Mouse (Mus musculus) heart, embryonic 14.5 days (tissue): Measurements from ENCODE around the gene Myo15. TPM values are rescaled to one million over a fixed set of nuclear protein-coding genes. Genes with fewer than 3 reads are reported as not detected.

ENCODE experiments used
- ATAC-seq: fragments of 200-750 bp; cut with Nextera tagmentation; 2 replicates; pipeline ENCODE4 v1.8.0; 2017; ENCODE audit warnings: low read depth, moderate TSS enrichment; ENCODE audit not compliant: insufficient number of reproducible peaks, insufficient read depth, low FRiP score
- H3K27ac ChIP-seq, 2 experiments: fragments of 200-500 bp in 1 of 2; fragments of 300-500 bp in 1 of 2; sonication (generic) in 1 of 2; replicated peaks in 1 of 2; 2 replicates each; pipeline ENCODE4 v1.5.1; 2012 to 2014; ENCODE audit warnings: low read depth in 2 of 2, low read length in 2 of 2, control low read depth in 1 of 2, mild to moderate bottlenecking in 1 of 2, mixed read lengths in 1 of 2; ENCODE audit not compliant: control insufficient read depth in 1 of 2, insufficient read depth in 1 of 2
- H3K27me3 ChIP-seq: fragments of 300-500 bp; sonication (generic); 2 replicates; pipeline ENCODE4 v1.6.1; 2014; ENCODE audit warnings: mild to moderate bottlenecking, low read length, control low read depth; ENCODE audit not compliant: control insufficient read depth, insufficient read depth
- H3K36me3 ChIP-seq: fragments of 300-500 bp; sonication (generic); 2 replicates; pipeline ENCODE4 v1.6.1; 2014; ENCODE audit warnings: mild to moderate bottlenecking, control low read depth, low read length, mixed read lengths; ENCODE audit not compliant: control insufficient read depth, insufficient read depth
- H3K4me1 ChIP-seq, 2 experiments: fragments of 200-500 bp in 1 of 2; fragments of 300-500 bp in 1 of 2; sonication (generic) in 1 of 2; 2 replicates each; pipeline ENCODE4 v1.6.1; 2012 to 2014; ENCODE audit warnings: low read length in 2 of 2, control low read depth in 1 of 2, mixed read lengths in 1 of 2; ENCODE audit not compliant: control insufficient read depth in 2 of 2, insufficient read depth in 2 of 2
- H3K4me2 ChIP-seq: fragments of 300-500 bp; sonication (generic); 2 replicates; pipeline ENCODE4 v1.6.1; 2014; ENCODE audit warnings: mild to moderate bottlenecking, low read length
- H3K4me3 ChIP-seq, 2 experiments: fragments of 200-500 bp in 1 of 2; fragments of 300-500 bp in 1 of 2; sonication (generic) in 1 of 2; 2 replicates each; pipeline ENCODE4 v1.5.1; 2012 to 2014; ENCODE audit warnings: low read length in 2 of 2, mild to moderate bottlenecking in 2 of 2, control low read depth in 1 of 2, low read depth in 1 of 2, moderate library complexity in 1 of 2; ENCODE audit not compliant: control insufficient read depth in 1 of 2, insufficient read depth in 1 of 2
- H3K9ac ChIP-seq: fragments of 300-500 bp; sonication (generic); 2 replicates; pipeline ENCODE4 v1.6.1; 2014; ENCODE audit warnings: mild to moderate bottlenecking, low read length
- H3K9me3 ChIP-seq: fragments of 300-500 bp; sonication (generic); 2 replicates; pipeline ENCODE4 v1.6.1; 2016; ENCODE audit warnings: low read length, control low read depth; ENCODE audit not compliant: control insufficient read depth
- WGBS: fragments of 180-500 bp; shearing (Covaris S2); extraction: QIAGEN DNeasy Blood & Tissue Kit; methylation state at CpG from one replicate; pipeline ENCODE4 v1.1.7; 2014; 5-methylcytosine and 5-hydroxymethylcytosine counted together
- polyA plus RNA-seq: library from polyadenylated mRNA; unstranded; fragments of >200 nt; fragmentation: Nextera tagmentation; extraction: Ambion mirVana; gene quantifications from 2 replicates; pipeline ENCODE4 v1.2.1, GENCODE M21; 2014

The Myo15 gene
- polyA plus RNA-seq, 1 experiment from 2014 or later = 0.01 TPM

DNA sequence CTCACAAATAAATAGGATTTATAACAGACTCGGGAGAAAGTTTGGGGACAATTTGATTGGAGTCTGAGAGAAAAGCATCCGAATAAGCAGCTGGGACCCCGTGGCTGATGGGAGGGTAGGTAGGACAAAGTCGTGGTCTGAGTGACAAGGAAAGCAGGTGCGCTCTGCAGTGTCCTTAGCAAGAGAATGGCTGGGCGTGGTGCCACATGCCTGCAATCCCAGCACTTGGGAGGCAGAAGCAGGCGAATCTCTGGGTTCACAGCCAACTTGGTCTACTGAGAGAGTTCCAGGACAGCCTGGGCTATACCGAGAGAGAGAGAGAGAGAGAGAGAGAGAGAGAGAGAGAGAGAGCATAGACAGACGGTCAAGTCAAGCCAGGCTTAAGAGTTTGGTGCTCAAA, 1.6 kb downstream of the Myo15 start:
- 79% methylated on average over 9 of the region's 9 CpGs for WGBS
- Histone ChIP-seq H3K36me3 (peaks cover 45% of the 10 kb centered on the region), H3K27me3 (no peaks in the 10 kb centered on the region), H3K27ac (no peak overlapping the region), H3K4me1 (peaks cover 3 to 5% of the 10 kb centered on the region in 2 experiments; a peak in 3 of 4 replicates), H3K4me2 (no peak overlapping the region), H3K4me3 (no peak overlapping the region), H3K9me3 (no peaks in the 10 kb centered on the region), H3K9ac (no peak overlapping the region)
- ATAC-seq = no peak

DNA sequence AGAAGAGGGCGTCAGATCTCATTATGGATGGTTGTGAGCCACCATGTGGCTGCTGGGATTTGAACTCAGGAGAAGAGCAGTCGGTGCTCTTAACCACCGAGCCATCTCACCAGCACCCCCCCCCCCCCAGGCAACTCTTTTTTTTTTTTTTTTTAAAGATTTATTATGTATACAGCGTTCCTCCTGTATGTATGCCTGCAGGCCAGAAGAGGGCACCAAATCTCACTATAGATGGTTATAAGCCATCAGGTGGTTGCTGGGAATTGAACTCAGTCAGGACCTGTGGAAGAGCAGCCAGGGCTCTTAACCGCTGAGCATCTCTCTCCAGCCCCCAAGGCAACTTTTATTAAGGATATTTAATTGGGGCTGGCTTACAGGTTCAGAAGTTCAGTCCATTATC, 5.4 kb downstream of the Myo15 start:
- Histone ChIP-seq H3K9me3 (no peaks in the 10 kb centered on the region), H3K36me3 (peaks cover 9% of the 10 kb centered on the region), H3K27ac (no peak overlapping the region), H3K4me3 (no peak overlapping the region), H3K27me3 (no peaks in the 10 kb centered on the region), H3K9ac (no peak overlapping the region), H3K4me2 (no peak overlapping the region), H3K4me1 (peaks cover 10% of the 10 kb centered on the region in 2 experiments; a peak in 3 of 4 replicates)
- WGBS = 77% methylated on average over 5 of the region's 5 CpGs
- no peak for ATAC-seq

DNA sequence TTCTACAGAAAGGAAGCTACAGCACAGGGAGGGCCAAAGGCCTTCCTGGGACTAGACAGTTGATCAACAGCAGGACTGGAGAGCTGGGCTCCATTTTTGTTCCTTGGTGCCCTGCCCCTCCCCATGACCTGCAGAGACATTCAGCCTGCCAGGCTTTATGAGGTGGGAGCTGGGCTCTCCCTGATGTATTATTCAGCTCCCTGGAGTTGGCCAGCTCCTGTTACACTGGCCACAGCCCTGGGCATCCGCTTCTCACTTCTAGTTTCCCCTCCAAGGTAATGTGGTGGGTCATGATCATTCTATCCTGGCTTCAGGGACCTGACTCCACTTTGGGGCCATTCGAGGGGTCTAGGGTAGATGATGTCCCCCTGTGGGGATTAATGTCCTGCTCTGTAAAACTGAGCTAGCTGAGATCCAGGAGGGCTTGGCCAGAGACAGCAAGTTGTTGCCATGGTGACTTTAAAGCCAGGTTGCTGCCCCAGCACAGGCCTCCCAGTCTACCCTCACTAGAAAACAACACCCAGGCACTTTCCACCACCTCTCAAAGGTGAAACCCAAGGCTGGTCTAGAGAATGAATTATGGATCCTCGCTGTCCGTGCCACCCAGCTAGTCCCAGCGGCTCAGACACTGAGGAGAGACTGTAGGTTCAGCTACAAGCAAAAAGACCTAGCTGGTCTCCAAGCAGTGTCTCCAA, 6.7 kb downstream of the Myo15 start:
- WGBS = 82% methylated on average over 5 of the region's 5 CpGs
- H3K36me3 ChIP-seq = no peaks in the 10 kb centered on the region
- H3K9ac ChIP-seq = no peak overlapping the region
- no peak for ATAC-seq
- H3K4me2 ChIP-seq = no peak overlapping the region
- H3K27me3 ChIP-seq = no peaks in the 10 kb centered on the region
- no peak overlapping the region for H3K27ac ChIP-seq
- peaks cover 10% of the 10 kb centered on the region in 2 experiments; a peak in 3 of 4 replicates for H3K4me1 ChIP-seq
- H3K4me3 ChIP-seq = no peak overlapping the region
- H3K9me3 ChIP-seq = no peaks in the 10 kb centered on the region

DNA sequence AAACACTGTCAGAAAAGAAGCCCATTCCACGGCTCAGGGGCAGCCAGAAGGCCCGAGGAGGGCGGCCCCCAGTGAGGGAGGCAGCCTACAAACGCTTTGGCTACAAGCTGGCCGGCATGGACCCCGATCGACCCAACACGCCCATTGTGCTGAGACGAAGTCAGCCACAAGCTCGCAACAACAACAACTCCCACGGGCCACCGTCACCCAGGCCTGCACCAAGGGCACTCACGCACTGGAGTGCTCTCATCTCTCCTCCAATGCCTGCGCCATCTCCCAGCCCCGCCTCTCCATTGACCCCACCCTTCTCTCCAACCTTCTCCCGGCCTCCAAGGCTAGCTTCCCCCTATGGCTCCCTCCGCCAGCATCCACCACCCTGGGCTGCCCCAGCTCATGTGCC, 9.0 kb downstream of the Myo15 start:
- Histone ChIP-seq H3K4me1 (peaks cover 5 to 7% of the 10 kb centered on the region in 2 experiments; a peak in 2 of 4 replicates), H3K4me2 (peak overlapping the region; percentile 58), H3K36me3 (no peaks in the 10 kb centered on the region), H3K27ac (no peak overlapping the region), H3K27me3 (no peaks in the 10 kb centered on the region), H3K9me3 (no peaks in the 10 kb centered on the region), H3K4me3 (0 out of 4 replicates have a peak overlapping the region, but pooled peaks of 1 of the 2 experiments have one; percentile 14), H3K9ac (peak overlapping the region; percentile 55; the same call in 1 of the 2 replicates)
- 19% methylated on average over 17 of the region's 17 CpGs for WGBS
- ATAC-seq = no peak

DNA sequence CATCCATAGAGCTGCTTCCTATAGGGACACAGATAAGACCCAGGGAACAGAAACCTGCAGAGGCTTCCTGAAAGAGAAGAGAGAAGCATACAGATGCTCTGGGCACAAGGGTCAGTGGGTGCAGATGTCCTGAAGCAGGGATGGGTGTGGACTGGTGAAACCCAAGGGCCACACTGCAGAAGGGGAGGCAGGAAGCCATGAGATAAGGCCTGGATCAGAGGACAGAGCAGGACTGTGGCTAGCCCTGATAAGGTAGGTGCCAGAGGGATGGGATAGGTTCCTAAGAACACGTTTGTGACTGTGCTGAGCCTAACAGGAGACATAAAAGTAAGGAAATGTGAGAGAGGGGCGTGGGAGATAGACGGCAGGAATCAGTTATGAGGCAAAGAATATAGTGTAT, 17.1 kb downstream of the Myo15 start:
- no peak overlapping the region for H3K27ac ChIP-seq
- H3K27me3 ChIP-seq = no peaks in the 10 kb centered on the region
- H3K4me3 ChIP-seq = no peak overlapping the region
- 50% methylated on average over 3 of the region's 3 CpGs for WGBS
- no peak for ATAC-seq
- H3K4me2 ChIP-seq = no peak overlapping the region
- H3K9me3 ChIP-seq = no peaks in the 10 kb centered on the region
- no peak overlapping the region for H3K9ac ChIP-seq
- no peaks in the 10 kb centered on the region; a peak in 1 of 4 replicates for H3K4me1 ChIP-seq
- H3K36me3 ChIP-seq = no peaks in the 10 kb centered on the region

DNA sequence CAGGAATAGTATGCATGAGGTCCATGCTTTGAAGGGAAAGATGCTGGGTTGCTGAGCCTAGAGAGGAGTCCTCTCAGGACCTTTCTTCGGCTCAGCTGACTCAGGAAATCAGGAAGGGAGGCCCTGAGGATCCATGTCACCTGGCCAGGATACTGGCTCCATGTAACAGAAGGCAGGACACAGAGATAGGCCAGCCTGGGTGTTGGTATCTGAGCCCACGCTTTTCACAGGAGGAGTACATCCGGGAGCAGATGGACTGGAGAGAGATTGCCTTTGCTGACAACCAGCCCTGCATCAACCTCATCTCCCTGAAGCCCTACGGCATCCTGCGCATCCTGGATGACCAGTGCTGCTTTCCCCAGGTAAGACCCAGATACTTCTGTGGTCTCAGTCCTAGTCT, 23.6 kb downstream of the Myo15 start:
- Histone ChIP-seq H3K27ac (no peak overlapping the region), H3K27me3 (peaks cover 5% of the 10 kb centered on the region; the same call in 1 of the 2 replicates), H3K36me3 (no peaks in the 10 kb centered on the region), H3K9me3 (no peaks in the 10 kb centered on the region), H3K4me2 (no peak overlapping the region), H3K4me1 (peaks cover 0 to 3% of the 10 kb centered on the region in 2 experiments; a peak in 1 of 4 replicates), H3K9ac (no peak overlapping the region), H3K4me3 (no peak overlapping the region)
- 83% methylated on average over 5 of the region's 5 CpGs for WGBS
- no peak for ATAC-seq

DNA sequence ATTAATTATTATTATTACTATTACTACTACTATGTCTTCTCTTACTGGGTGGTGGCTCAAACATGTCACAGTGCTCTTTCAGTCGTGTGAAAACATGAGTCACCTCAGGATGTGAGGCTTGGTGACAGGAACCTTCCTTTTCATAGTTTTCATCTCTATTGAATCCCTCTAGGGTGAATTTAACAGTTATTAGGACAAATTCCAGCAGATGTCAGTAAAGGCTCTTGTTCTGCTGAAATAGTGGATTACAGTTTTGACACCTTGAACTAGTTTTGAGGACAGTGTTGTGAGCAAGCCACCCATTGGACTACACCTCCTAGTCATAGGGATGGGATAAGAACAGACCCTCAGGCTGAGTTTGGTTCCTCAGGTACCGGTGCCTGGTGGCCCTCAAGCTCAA, 26.6 kb downstream of the Myo15 start:
- Histone ChIP-seq H3K4me3 (no peak overlapping the region), H3K9me3 (no peaks in the 10 kb centered on the region), H3K4me1 (peaks cover 0 to 3% of the 10 kb centered on the region in 2 experiments; a peak in 1 of 4 replicates), H3K27me3 (peaks cover 5% of the 10 kb centered on the region; the same call in 1 of the 2 replicates), H3K36me3 (no peaks in the 10 kb centered on the region), H3K4me2 (no peak overlapping the region), H3K9ac (no peak overlapping the region), H3K27ac (no peak overlapping the region)
- 56% methylated on average over 2 of the region's 2 CpGs for WGBS
- ATAC-seq = no peak
